Mouse (Mus musculus) heart, embryonic 14.5 days (tissue): Measurements from ENCODE around the gene Zbtb25. TPM values are rescaled to one million over a fixed set of nuclear protein-coding genes. Genes with fewer than 3 reads are reported as not detected.

Experiments used
- ATAC-seq: fragments of 200-750 bp; cut with Nextera tagmentation; 2 replicates; pipeline ENCODE4 v1.8.0; 2017; ENCODE audit warnings: low read depth, moderate TSS enrichment; ENCODE audit not compliant: insufficient number of reproducible peaks, insufficient read depth, low FRiP score
- H3K27ac ChIP-seq, 2 experiments: fragments of 200-500 bp in 1 of 2; fragments of 300-500 bp in 1 of 2; sonication (generic) in 1 of 2; replicated peaks in 1 of 2; 2 replicates each; pipeline ENCODE4 v1.5.1; 2012 to 2014; ENCODE audit warnings: low read depth in 2 of 2, low read length in 2 of 2, control low read depth in 1 of 2, mild to moderate bottlenecking in 1 of 2, mixed read lengths in 1 of 2; ENCODE audit not compliant: control insufficient read depth in 1 of 2, insufficient read depth in 1 of 2
- H3K27me3 ChIP-seq: fragments of 300-500 bp; sonication (generic); 2 replicates; pipeline ENCODE4 v1.6.1; 2014; ENCODE audit warnings: mild to moderate bottlenecking, low read length, control low read depth; ENCODE audit not compliant: control insufficient read depth, insufficient read depth
- H3K36me3 ChIP-seq: fragments of 300-500 bp; sonication (generic); 2 replicates; pipeline ENCODE4 v1.6.1; 2014; ENCODE audit warnings: mild to moderate bottlenecking, control low read depth, low read length, mixed read lengths; ENCODE audit not compliant: control insufficient read depth, insufficient read depth
- H3K4me1 ChIP-seq, 2 experiments: fragments of 200-500 bp in 1 of 2; fragments of 300-500 bp in 1 of 2; sonication (generic) in 1 of 2; 2 replicates each; pipeline ENCODE4 v1.6.1; 2012 to 2014; ENCODE audit warnings: low read length in 2 of 2, control low read depth in 1 of 2, mixed read lengths in 1 of 2; ENCODE audit not compliant: control insufficient read depth in 2 of 2, insufficient read depth in 2 of 2
- H3K4me2 ChIP-seq: fragments of 300-500 bp; sonication (generic); 2 replicates; pipeline ENCODE4 v1.6.1; 2014; ENCODE audit warnings: mild to moderate bottlenecking, low read length
- H3K4me3 ChIP-seq, 2 experiments: fragments of 200-500 bp in 1 of 2; fragments of 300-500 bp in 1 of 2; sonication (generic) in 1 of 2; 2 replicates each; pipeline ENCODE4 v1.5.1; 2012 to 2014; ENCODE audit warnings: low read length in 2 of 2, mild to moderate bottlenecking in 2 of 2, control low read depth in 1 of 2, low read depth in 1 of 2, moderate library complexity in 1 of 2; ENCODE audit not compliant: control insufficient read depth in 1 of 2, insufficient read depth in 1 of 2
- H3K9ac ChIP-seq: fragments of 300-500 bp; sonication (generic); 2 replicates; pipeline ENCODE4 v1.6.1; 2014; ENCODE audit warnings: mild to moderate bottlenecking, low read length
- H3K9me3 ChIP-seq: fragments of 300-500 bp; sonication (generic); 2 replicates; pipeline ENCODE4 v1.6.1; 2016; ENCODE audit warnings: low read length, control low read depth; ENCODE audit not compliant: control insufficient read depth
- WGBS: fragments of 180-500 bp; shearing (Covaris S2); extraction: QIAGEN DNeasy Blood & Tissue Kit; methylation state at CpG from one replicate; pipeline ENCODE4 v1.1.7; 2014; 5-methylcytosine and 5-hydroxymethylcytosine counted together
- polyA plus RNA-seq: library from polyadenylated mRNA; unstranded; fragments of >200 nt; fragmentation: Nextera tagmentation; extraction: Ambion mirVana; gene quantifications from 2 replicates; pipeline ENCODE4 v1.2.1, GENCODE M21; 2014

The Zbtb25 gene
- polyA plus RNA-seq, 1 experiment from 2014 or later, result 12.1 TPM

GRCm38 (mm10) chr12:76349680-76350220, 19.7 kb downstream of the Zbtb25 start:
- H3K36me3 ChIP-seq, result peaks cover 47% of the 10 kb centered on the region
- WGBS, result 63% methylated on average over 8 of the region's 8 CpGs

GRCm38 (mm10) chr12:76345759-76346455, 23.5 kb downstream of the Zbtb25 start:
- WGBS, result 81% methylated on average over 5 of the region's 6 CpGs
- Histone ChIP-seq H3K4me1 (no peaks in the 10 kb centered on the region), H3K9me3 (no peaks in the 10 kb centered on the region), H3K9ac (no peak overlapping the region), H3K36me3 (peaks cover 34% of the 10 kb centered on the region), H3K4me2 (no peak overlapping the region), H3K27ac (no peak overlapping the region), H3K4me3 (no peak overlapping the region), H3K27me3 (no peaks in the 10 kb centered on the region)
- ATAC-seq, result no peak

More at GRCm38 (mm10) chr12:76349680-76350220, 19.7 kb downstream of the Zbtb25 start:
- ATAC-seq, result no peak
- no peaks in the 10 kb centered on the region for H3K9me3 ChIP-seq
- H3K4me3 ChIP-seq, result no peak overlapping the region
- no peaks in the 10 kb centered on the region for H3K4me1 ChIP-seq
- no peak overlapping the region for H3K27ac ChIP-seq
- H3K9ac ChIP-seq, result no peak overlapping the region
- no peaks in the 10 kb centered on the region for H3K27me3 ChIP-seq
- no peak overlapping the region for H3K4me2 ChIP-seq

GRCm38 (mm10) chr12:76341080-76341479, 28.3 kb downstream of the Zbtb25 start:
- Histone ChIP-seq H3K4me3 (no peak overlapping the region), H3K4me2 (no peak overlapping the region), H3K27ac (no peak overlapping the region), H3K9ac (no peak overlapping the region), H3K27me3 (no peaks in the 10 kb centered on the region), H3K4me1 (no peaks in the 10 kb centered on the region; a peak in 1 of 4 replicates), H3K9me3 (no peaks in the 10 kb centered on the region), H3K36me3 (peaks cover 10% of the 10 kb centered on the region; the same call in 1 of the 2 replicates)
- ATAC-seq, result no peak
- 3% methylated on average over 4 of the region's 4 CpGs for WGBS

GRCm38 (mm10) chr12:76336111-76336965, 33.1 kb downstream of the Zbtb25 start:
- no peak for ATAC-seq
- Histone ChIP-seq H3K4me1 (no peaks in the 10 kb centered on the region; a peak in 1 of 4 replicates), H3K4me2 (no peak overlapping the region), H3K9me3 (no peaks in the 10 kb centered on the region), H3K36me3 (no peaks in the 10 kb centered on the region), H3K27ac (no peak overlapping the region), H3K9ac (no peak overlapping the region), H3K27me3 (no peaks in the 10 kb centered on the region), H3K4me3 (no peak overlapping the region)
- 55% methylated on average over 17 of the region's 17 CpGs for WGBS

- H3K9me3 ChIP-seq, result no peaks in the 10 kb centered on the region
- ATAC-seq, result no peak
- H3K9ac ChIP-seq, result no peak overlapping the region
- H3K27ac ChIP-seq, result no peak overlapping the region
- no peak overlapping the region for H3K4me2 ChIP-seq
- H3K27me3 ChIP-seq, result no peaks in the 10 kb centered on the region
- H3K4me1 ChIP-seq, result no peaks in the 10 kb centered on the region; a peak in 1 of 4 replicates
- no peak overlapping the region for H3K4me3 ChIP-seq
- 77% methylated on average over 5 of the region's 5 CpGs for whole genome bisulfite sequencing
- 0 out of 2 replicates have a peak, but pooled peaks cover 1% of the 10 kb centered on the region for H3K36me3 ChIP-seq
These were observed 33.8 kb downstream of the Zbtb25 start for GRCm38 (mm10) chr12:76335641-76336040.

GRCm38 (mm10) chr12:76333688-76334087, 35.7 kb downstream of the Zbtb25 start:
- 84% methylated on average over 5 of the region's 5 CpGs for WGBS
- no peak overlapping the region for H3K4me3 ChIP-seq
- no peak overlapping the region for H3K4me2 ChIP-seq
- H3K27me3 ChIP-seq, result no peaks in the 10 kb centered on the region
- no peaks in the 10 kb centered on the region for H3K9me3 ChIP-seq
- ATAC-seq, result no peak
- 0 out of 2 replicates have a peak, but pooled peaks cover 3% of the 10 kb centered on the region for H3K36me3 ChIP-seq
- H3K9ac ChIP-seq, result no peak overlapping the region
- H3K27ac ChIP-seq, result no peak overlapping the region
- no peaks in the 10 kb centered on the region; a peak in 1 of 4 replicates for H3K4me1 ChIP-seq

GRCm38 (mm10) chr12:76328567-76329354, 40.6 kb downstream of the Zbtb25 start:
- 84% methylated on average over 6 of the region's 6 CpGs for WGBS
- H3K4me3 ChIP-seq, result no peak overlapping the region
- no peak overlapping the region for H3K9ac ChIP-seq
- peaks cover 3 to 5% of the 10 kb centered on the region in 2 experiments for H3K4me1 ChIP-seq
- no peak overlapping the region for H3K4me2 ChIP-seq
- no peaks in the 10 kb centered on the region for H3K9me3 ChIP-seq
- no peaks in the 10 kb centered on the region for H3K27me3 ChIP-seq
- peaks cover 15% of the 10 kb centered on the region for H3K36me3 ChIP-seq
- no peak for ATAC-seq
- H3K27ac ChIP-seq, result no peak overlapping the region
